16 mouse cellular contexts compared by ENCODE assay signal in genomic region chr2:151574607-151575006, GRCm38 (mm10). TPM values are rescaled to one million over a fixed set of nuclear protein-coding genes. Genes with fewer than 3 reads are reported as not detected.
A peak's percentile ranks its signal among the peaks of the same experiment; 100 is the strongest.
DNase-seq lines count a peak whose midpoint lies in the region; ATAC-seq and TF ChIP-seq lines count a peak whose summit lies in the region.
"Had no signal": no experiment of that assay in that cellular context is flagged by ENCODE, and none has a peak within 500 bp of the region (broad histone marks: within the 10 kb centered on the region; RNA-seq: fewer than 3 reads in every experiment).

No protein-coding gene starts in this region.

- no peak for DNase-seq in hindbrain, postnatal 0 days (ENCODE audit: low spot score)
- no peak for DNase-seq in midbrain, postnatal 0 days (ENCODE audit: low spot score)
- peak; percentile 69 to 81 for DNase-seq in left cerebral cortex, postnatal 14 days (ENCODE audit: low spot score in 2 of 2)
- DNase-seq in liver, embryonic 11.5 days (ENCODE audit: low spot score): no peak
- DNase-seq in ovary, postnatal 10 days (ENCODE audit: low spot score): no peak
- DNase-seq: gastrocnemius, postnatal 25 days; thymus, postnatal 25 days had no signal

- H3K4me1 ChIP-seq in hindbrain, postnatal 0 days (ENCODE audit: insufficient read depth, low read length): peaks cover 7% of the 10 kb centered on the region; the same call in 1 of the 2 replicates
- H3K4me1 ChIP-seq in hindbrain, embryonic 16.5 days (ENCODE audit: control insufficient read depth, insufficient read depth, low read depth, low read length): peaks cover 10% of the 10 kb centered on the region
- peaks cover 3% of the 10 kb centered on the region; the same call in 1 of the 2 replicates for H3K4me1 ChIP-seq in midbrain, postnatal 0 days (ENCODE audit: insufficient read depth, low read length)
- H3K4me1 ChIP-seq in midbrain, embryonic 13.5 days (replicated peaks): peaks cover 13% of the 10 kb centered on the region
- H3K4me1 ChIP-seq in small intestine, adult 2 months (ENCODE audit: control insufficient read depth, insufficient read depth, insufficient read length, low read length): peaks cover 17% of the 10 kb centered on the region
- 0 out of 2 replicates have a peak, but pooled peaks cover 3% of the 10 kb centered on the region for H3K4me1 ChIP-seq in liver, embryonic 11.5 days (replicated peaks; ENCODE audit: control insufficient read depth, insufficient read depth, low read length)

- H3K36me3 ChIP-seq in hindbrain, postnatal 0 days (ENCODE audit: insufficient read depth, low read length): no peaks in the 10 kb centered on the region
- no peaks in the 10 kb centered on the region for H3K36me3 ChIP-seq in hindbrain, embryonic 16.5 days (ENCODE audit: control insufficient read depth, insufficient read depth, low read length)
- no peaks in the 10 kb centered on the region for H3K36me3 ChIP-seq in midbrain, postnatal 0 days (ENCODE audit: insufficient read depth, low read length)
- no peaks in the 10 kb centered on the region for H3K36me3 ChIP-seq in midbrain, embryonic 13.5 days
- H3K36me3 ChIP-seq in small intestine, adult 2 months (ENCODE audit: control insufficient read depth, insufficient read depth, low read length): no peaks in the 10 kb centered on the region
- no peaks in the 10 kb centered on the region for H3K36me3 ChIP-seq in liver, embryonic 11.5 days (ENCODE audit: control insufficient read depth, insufficient read depth, low read length)
- H3K36me3 ChIP-seq: liver, embryonic 12.5 days; lung, embryonic 15.5 days had no signal

- intact Hi-C loops in left cerebral cortex, postnatal 14 days (cut with DNase I): loop anchor here (5.0 kb wide), 1 partner anchor 103 kb away; no protein-coding TSS in a partner anchor

- no peak for TF ChIP-seq POLR2A in small intestine, adult 2 months (IDR thresholded peaks at IDR 0.05; ENCODE audit: low read depth, low read length)

- no peak overlapping the region for H3K4me2 ChIP-seq in hindbrain, postnatal 0 days (ENCODE audit: low read depth, low read length)
- no peak overlapping the region for H3K4me2 ChIP-seq in hindbrain, embryonic 16.5 days (ENCODE audit: low read length)
- no peak overlapping the region for H3K4me2 ChIP-seq in midbrain, postnatal 0 days (ENCODE audit: low read depth, low read length, poor library complexity, severe bottlenecking)
- H3K4me2 ChIP-seq in midbrain, embryonic 13.5 days (replicated peaks): no peak overlapping the region
- no peak overlapping the region for H3K4me2 ChIP-seq in liver, embryonic 11.5 days

- no peak for TF ChIP-seq CTCF in hindbrain, postnatal 0 days (IDR thresholded peaks at IDR 0.05; ENCODE audit: low read depth)
- no peak for TF ChIP-seq CTCF in midbrain, postnatal 0 days (IDR thresholded peaks at IDR 0.05)
- TF ChIP-seq CTCF in small intestine, adult 2 months (IDR thresholded peaks at IDR 0.05; ENCODE audit: extremely low read depth, insufficient read length, insufficient replicate concordance, low read depth, low read length): no peak

- H3K27me3 ChIP-seq in hindbrain, postnatal 0 days (ENCODE audit: insufficient read depth, low read length): no peaks in the 10 kb centered on the region
- no peaks in the 10 kb centered on the region for H3K27me3 ChIP-seq in hindbrain, embryonic 16.5 days (replicated peaks; ENCODE audit: control insufficient read depth, insufficient read depth, low read length)
- no peaks in the 10 kb centered on the region for H3K27me3 ChIP-seq in midbrain, postnatal 0 days (ENCODE audit: insufficient read depth, low read length)
- H3K27me3 ChIP-seq in midbrain, embryonic 13.5 days: peaks cover 8% of the 10 kb centered on the region; the same call in 1 of the 2 replicates
- no peaks in the 10 kb centered on the region for H3K27me3 ChIP-seq in small intestine, adult 2 months (ENCODE audit: control insufficient read depth, insufficient read depth, low read length)
- H3K27me3 ChIP-seq in liver, embryonic 11.5 days (replicated peaks; ENCODE audit: control insufficient read depth, insufficient read depth, low read length): no peaks in the 10 kb centered on the region
- H3K27me3 ChIP-seq: lung, embryonic 15.5 days had no signal

- H3K4me3 ChIP-seq in hindbrain, postnatal 0 days (ENCODE audit: low read length): no peak overlapping the region
- no peak overlapping the region for H3K4me3 ChIP-seq in hindbrain, embryonic 16.5 days (ENCODE audit: low read length)
- H3K4me3 ChIP-seq in midbrain, postnatal 0 days (ENCODE audit: low read depth, low read length): no peak overlapping the region
- H3K4me3 ChIP-seq in midbrain, embryonic 13.5 days (replicated peaks): no peak overlapping the region
- no peak overlapping the region for H3K4me3 ChIP-seq in small intestine, adult 2 months (ENCODE audit: low read depth, low read length)
- H3K4me3 ChIP-seq in liver, embryonic 11.5 days (ENCODE audit: low read depth, low read length): no peak overlapping the region
- H3K4me3 ChIP-seq: liver, embryonic 12.5 days; myocyte had no signal

- 46% methylated on average over 5 of the region's 5 CpGs for WGBS in hindbrain, postnatal 0 days
- 51% methylated on average over 5 of the region's 5 CpGs for WGBS in hindbrain, embryonic 16.5 days
- 57% methylated on average over 5 of the region's 5 CpGs for WGBS in midbrain, postnatal 0 days
- 57% methylated on average over 5 of the region's 5 CpGs for WGBS in midbrain, embryonic 13.5 days
- WGBS in small intestine, adult 2 months: 87% methylated on average over 5 of the region's 5 CpGs
- WGBS in liver, embryonic 11.5 days: 67% methylated on average over 5 of the region's 5 CpGs

- no peaks in the 10 kb centered on the region for H3K9me3 ChIP-seq in hindbrain, postnatal 0 days (ENCODE audit: low read length)
- H3K9me3 ChIP-seq in hindbrain, embryonic 16.5 days (ENCODE audit: control insufficient read depth, low read length): no peaks in the 10 kb centered on the region
- H3K9me3 ChIP-seq in midbrain, postnatal 0 days (ENCODE audit: low read length): no peaks in the 10 kb centered on the region
- H3K9me3 ChIP-seq in midbrain, embryonic 13.5 days: no peaks in the 10 kb centered on the region
- no peaks in the 10 kb centered on the region for H3K9me3 ChIP-seq in liver, embryonic 11.5 days (ENCODE audit: control insufficient read depth, low read length)
- H3K9me3 ChIP-seq: forebrain, embryonic 13.5 days; liver, embryonic 12.5 days; lung, embryonic 15.5 days had no signal

- ATAC-seq in hindbrain, postnatal 0 days: no peak
- ATAC-seq in hindbrain, embryonic 16.5 days: no peak
- ATAC-seq in midbrain, postnatal 0 days (ENCODE audit: low FRiP score): no peak
- ATAC-seq in midbrain, embryonic 13.5 days: no peak
- ATAC-seq in liver, embryonic 11.5 days (replicated peaks; ENCODE audit: low FRiP score): no peak
- ATAC-seq: liver, embryonic 12.5 days had no signal

- no peak overlapping the region for H3K9ac ChIP-seq in hindbrain, postnatal 0 days (replicated peaks; ENCODE audit: low read length)
- no peak overlapping the region for H3K9ac ChIP-seq in hindbrain, embryonic 16.5 days (ENCODE audit: low read depth, low read length)
- no peak overlapping the region for H3K9ac ChIP-seq in midbrain, postnatal 0 days (replicated peaks; ENCODE audit: low read length, poor library complexity, severe bottlenecking)
- H3K9ac ChIP-seq in midbrain, embryonic 13.5 days (replicated peaks): no peak overlapping the region
- no peak overlapping the region for H3K9ac ChIP-seq in liver, embryonic 11.5 days (ENCODE audit: low read depth, low read length)
- H3K9ac ChIP-seq: liver, embryonic 12.5 days; lung, embryonic 15.5 days had no signal

- peak overlapping the region; percentile 88; the same call in 1 of the 2 replicates for H3K27ac ChIP-seq in hindbrain, postnatal 0 days
- no peak overlapping the region for H3K27ac ChIP-seq in hindbrain, embryonic 16.5 days (ENCODE audit: low read depth, low read length)
- H3K27ac ChIP-seq in midbrain, postnatal 0 days (ENCODE audit: low read depth, low read length): peak overlapping the region; percentile 43; the same call in 1 of the 2 replicates
- H3K27ac ChIP-seq in midbrain, embryonic 13.5 days: no peak overlapping the region
- H3K27ac ChIP-seq in small intestine, adult 2 months (ENCODE audit: insufficient read depth, low read depth, low read length): 0 out of 2 replicates have a peak overlapping the region, but pooled peaks have one; percentile 31
- no peak overlapping the region for H3K27ac ChIP-seq in liver, embryonic 11.5 days (ENCODE audit: low read depth, low read length)
- H3K27ac ChIP-seq: forebrain, embryonic 13.5 days; liver, embryonic 12.5 days had no signal

RNA-seq across cellular contexts. Expression of gene Sdcbp2, which starts 2.2 kb away (rescaled TPM):
- 0.42 and 0.72 TPM in 2 replicates for total RNA-seq in hindbrain, postnatal 0 days (2014; rRNA removed)
- polyA plus RNA-seq in hindbrain, postnatal 0 days (2015; fragmentation: Nextera tagmentation; extraction: Ambion mirVana): 1.3 and 1.4 TPM in 2 replicates
- 0.58 and 0.70 TPM in 2 replicates for polyA plus RNA-seq in hindbrain, embryonic 16.5 days (2015; fragmentation: Nextera tagmentation; extraction: Ambion mirVana)
- total RNA-seq in midbrain, postnatal 0 days (2014; rRNA removed): 0.61 TPM in 1 of 2 replicates, not detected in the other
- polyA plus RNA-seq in midbrain, postnatal 0 days (2015; fragmentation: Nextera tagmentation; extraction: Ambion mirVana): 0.93 and 1.4 TPM in 2 replicates
- polyA plus RNA-seq in midbrain, embryonic 13.5 days (2015; fragmentation: Nextera tagmentation; extraction: Ambion mirVana): 0.61 and 0.62 TPM in 2 replicates
- 1 to 10 TPM; 1.2 to 1.6 TPM for total RNA-seq in left cerebral cortex, postnatal 14 days (2021)
- polyA plus RNA-seq in small intestine, adult 2 months (2012; rRNA removed): 125 and 228 TPM in 2 replicates
- polyA plus RNA-seq in liver, embryonic 11.5 days (2014; fragmentation: Nextera tagmentation; extraction: Ambion mirVana): 0.60 TPM in 1 of 2 replicates, not detected in the other
- total RNA-seq: megakaryocyte-erythroid progenitor cell, adult 5-6 weeks had no signal

RNA-seq across cellular contexts. Expression of gene Fkbp1a, which starts 32.3 kb away (rescaled TPM):
- total RNA-seq in hindbrain, postnatal 0 days (2014; rRNA removed): 64.5 and 72.1 TPM in 2 replicates
- 624 and 631 TPM in 2 replicates for polyA plus RNA-seq in hindbrain, postnatal 0 days (2015; fragmentation: Nextera tagmentation; extraction: Ambion mirVana)
- polyA plus RNA-seq in hindbrain, embryonic 16.5 days (2015; fragmentation: Nextera tagmentation; extraction: Ambion mirVana): 675 and 689 TPM in 2 replicates
- total RNA-seq in midbrain, postnatal 0 days (2014; rRNA removed): 79.2 and 79.3 TPM in 2 replicates
- polyA plus RNA-seq in midbrain, postnatal 0 days (2015; fragmentation: Nextera tagmentation; extraction: Ambion mirVana): 598 and 619 TPM in 2 replicates
- 507 and 515 TPM in 2 replicates for polyA plus RNA-seq in midbrain, embryonic 13.5 days (2015; fragmentation: Nextera tagmentation; extraction: Ambion mirVana)
- total RNA-seq in left cerebral cortex, postnatal 14 days (2021): 100 to 1,000 TPM; 619 to 633 TPM
- polyA plus RNA-seq in small intestine, adult 2 months (2012; rRNA removed): 30.6 and 65.0 TPM in 2 replicates
- 428 and 455 TPM in 2 replicates for polyA plus RNA-seq in liver, embryonic 11.5 days (2014; fragmentation: Nextera tagmentation; extraction: Ambion mirVana)

RNA-seq across cellular contexts. Expression of gene Snph, which starts 57.8 kb away (rescaled TPM):
- 86.8 and 90.5 TPM in 2 replicates for total RNA-seq in hindbrain, postnatal 0 days (2014; rRNA removed)
- polyA plus RNA-seq in hindbrain, postnatal 0 days (2015; fragmentation: Nextera tagmentation; extraction: Ambion mirVana): 22.7 and 24.5 TPM in 2 replicates
- 24.8 and 28.3 TPM in 2 replicates for polyA plus RNA-seq in hindbrain, embryonic 16.5 days (2015; fragmentation: Nextera tagmentation; extraction: Ambion mirVana)
- 64.2 and 66.1 TPM in 2 replicates for total RNA-seq in midbrain, postnatal 0 days (2014; rRNA removed)
- 21.9 and 23.4 TPM in 2 replicates for polyA plus RNA-seq in midbrain, postnatal 0 days (2015; fragmentation: Nextera tagmentation; extraction: Ambion mirVana)
- 9.4 and 12.6 TPM in 2 replicates for polyA plus RNA-seq in midbrain, embryonic 13.5 days (2015; fragmentation: Nextera tagmentation; extraction: Ambion mirVana)
- total RNA-seq in left cerebral cortex, postnatal 14 days (2021): 100 to 1,000 TPM; 230 to 236 TPM
- polyA plus RNA-seq in small intestine, adult 2 months (2012; rRNA removed): 6.6 and 21.6 TPM in 2 replicates
- 0.36 and 0.56 TPM in 2 replicates for polyA plus RNA-seq in liver, embryonic 11.5 days (2014; fragmentation: Nextera tagmentation; extraction: Ambion mirVana)
- total RNA-seq: megakaryocyte-erythroid progenitor cell, adult 5-6 weeks had no signal
- polyA plus RNA-seq: C2C12, myocyte had no signal

Comparison
In these comparisons a context has a peak if more than half of its experiments do, and no peak if none do; other contexts are left out.
1. H3K27ac ChIP-seq: peak in hindbrain, postnatal 0 days (single experiment), midbrain, postnatal 0 days (single experiment) and small intestine, adult 2 months (single experiment); none in hindbrain, embryonic 16.5 days (single experiment), midbrain, embryonic 13.5 days (single experiment) and liver, embryonic 11.5 days (single experiment).
2. DNase-seq: peak in left cerebral cortex, postnatal 14 days (2 of 2); none in hindbrain, postnatal 0 days (single experiment), midbrain, postnatal 0 days (single experiment), liver, embryonic 11.5 days (single experiment) and ovary, postnatal 10 days (single experiment).
3. RNA of gene Sdcbp2, which starts 2.2 kb away (polyA plus RNA-seq): 125 to 228 TPM in small intestine, adult 2 months; 0.93 to 1.4 TPM in midbrain, postnatal 0 days, 1.3 to 1.4 TPM in hindbrain, postnatal 0 days, 0.61 to 0.62 TPM in midbrain, embryonic 13.5 days, 0.58 to 0.70 TPM in hindbrain, embryonic 16.5 days and 0.60 TPM in liver, embryonic 11.5 days; every median in the first group is over 10 times any median in the second.